Mouse (Mus musculus): ENCODE measurements around the gene Cltb.
"Not testable (repeated sequence)": the region's sequence is repeated elsewhere in the genome, so short reads cannot be mapped to it uniquely, and the experiment has no call there.

Gene Cltb

DNA sequence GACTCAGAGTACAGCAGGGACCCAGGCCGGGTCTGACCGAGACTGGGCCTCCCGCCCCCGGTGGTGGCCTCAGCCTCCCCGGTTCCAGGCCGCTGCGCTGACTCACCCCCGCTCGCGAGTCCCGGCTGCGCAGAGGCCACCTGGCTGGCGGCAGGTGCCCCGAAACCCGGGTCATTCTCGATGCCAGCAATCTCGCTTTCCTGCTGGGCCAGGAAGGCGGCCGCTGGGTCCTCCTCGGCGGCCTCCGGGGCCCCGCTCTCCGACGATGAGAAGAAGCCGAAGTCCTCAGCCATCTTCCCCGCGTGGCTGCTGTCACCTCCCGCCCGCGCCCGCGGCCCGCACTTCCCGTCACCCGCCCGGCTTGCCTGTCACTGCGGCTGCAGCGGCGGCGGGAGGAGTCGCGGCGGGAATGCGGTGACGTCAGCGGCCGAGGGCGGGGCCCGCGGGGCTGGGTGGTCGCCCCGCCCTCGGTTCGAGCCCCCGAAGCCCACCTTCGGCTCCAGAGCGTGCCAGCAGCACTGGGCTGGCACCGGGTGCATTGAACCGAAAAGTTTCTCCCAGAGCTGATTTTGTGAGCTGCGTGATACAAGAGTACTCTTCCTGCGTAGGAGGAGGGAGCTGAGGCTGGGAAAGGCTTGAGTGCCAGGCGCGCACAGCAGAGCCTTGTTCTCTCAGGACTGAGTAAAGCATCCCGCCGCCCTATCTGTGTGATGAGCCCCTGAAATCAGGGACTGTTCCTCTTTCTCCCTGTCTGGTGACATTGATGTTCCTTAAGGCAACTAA, at the start of gene Cltb:
Cltb (minus strand) TSS at position 373 of the 783 bp plus-strand sequence.
- peak; percentile 76 to 86 for DNase-seq

DNA sequence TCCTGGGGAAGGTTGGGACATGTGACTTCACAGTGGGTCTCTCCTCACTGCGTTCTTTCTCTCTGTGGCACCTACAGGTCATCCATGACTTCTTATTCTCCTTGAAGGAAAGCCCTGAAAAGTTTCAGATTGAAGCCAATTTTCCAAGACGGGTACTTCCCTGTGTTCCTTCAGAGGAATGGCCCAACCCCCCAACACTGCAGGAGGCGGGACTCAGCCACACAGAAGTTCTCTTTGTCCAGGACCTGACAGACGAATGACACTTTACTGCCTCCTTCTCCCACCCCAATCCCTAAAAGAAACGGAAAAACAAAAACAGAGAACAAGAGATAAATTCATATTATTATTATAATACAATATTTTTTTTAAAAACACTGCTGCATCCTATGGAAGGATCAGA, 49.7 kb upstream of the Cltb start:
- no peak for DNase-seq

DNA sequence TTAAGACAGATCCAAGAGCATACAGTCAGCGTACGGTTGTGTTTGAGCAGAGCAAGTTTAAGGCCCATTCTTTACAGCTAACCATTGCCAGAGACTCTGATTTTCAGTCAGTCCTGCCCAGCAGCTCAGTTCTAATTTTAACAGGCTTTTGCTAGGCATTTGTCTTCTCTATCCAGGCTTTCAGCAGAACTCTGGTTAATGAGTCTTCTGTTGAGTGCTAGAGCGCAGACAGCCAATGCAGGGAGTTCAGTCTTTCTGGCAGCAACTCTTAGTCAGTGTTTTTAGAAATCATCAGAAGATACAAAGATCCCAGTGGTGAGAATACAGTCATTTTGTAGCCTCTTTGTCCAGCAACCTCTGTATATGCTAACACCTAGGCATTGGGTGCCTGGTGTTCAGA, 39.3 kb upstream of the Cltb start:
- DNase-seq, result peak; percentile 21 to 42

DNA sequence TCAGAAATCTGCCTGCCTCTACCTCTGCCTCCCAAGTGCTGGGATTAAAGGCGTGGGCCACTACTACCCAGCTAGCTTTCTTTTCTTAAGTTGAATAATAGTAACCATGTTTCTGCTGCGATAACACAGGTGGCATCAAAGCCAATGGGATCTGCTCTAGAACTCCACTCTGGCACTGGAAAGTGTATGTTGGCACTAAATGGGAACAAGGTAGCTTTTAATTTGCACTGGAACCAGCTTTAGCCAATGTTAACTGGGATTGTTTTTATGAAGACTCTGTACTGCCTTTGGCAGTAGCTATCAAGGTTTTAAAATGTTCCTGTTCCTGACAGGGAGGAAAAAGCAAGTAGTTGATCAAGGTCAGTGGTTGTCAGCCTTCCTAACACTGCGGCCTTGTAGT, 23.9 kb upstream of the Cltb start:
- DNase-seq, result no peak

DNA sequence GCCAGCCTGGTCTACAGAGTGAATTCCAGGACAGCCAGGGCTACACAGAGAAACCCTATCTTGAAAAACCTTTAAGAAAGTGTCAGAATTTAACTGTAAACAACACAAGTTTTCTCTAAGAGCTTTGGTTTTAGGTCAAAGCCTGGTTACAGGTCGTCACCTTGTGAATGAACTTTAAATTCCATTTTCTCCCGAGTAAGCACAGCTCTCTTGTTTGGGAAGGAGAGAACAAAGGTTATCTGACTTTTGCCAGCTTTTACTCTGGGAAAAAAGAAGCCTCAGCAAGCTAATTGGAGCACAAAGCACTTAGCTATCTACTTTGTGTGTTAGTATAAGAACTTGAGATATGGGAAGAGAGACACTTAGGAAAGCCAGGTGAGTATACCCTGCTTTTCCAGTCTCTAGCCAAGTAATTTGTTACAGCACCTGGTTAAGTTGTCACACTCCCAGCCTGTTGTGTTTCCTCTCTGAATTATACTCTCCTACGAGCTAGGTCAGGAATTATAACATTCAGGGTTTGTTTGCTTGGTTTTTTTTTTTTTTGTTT, 21.7 kb upstream of the Cltb start:
- DNase-seq, result peak; percentile 21 to 53

DNA sequence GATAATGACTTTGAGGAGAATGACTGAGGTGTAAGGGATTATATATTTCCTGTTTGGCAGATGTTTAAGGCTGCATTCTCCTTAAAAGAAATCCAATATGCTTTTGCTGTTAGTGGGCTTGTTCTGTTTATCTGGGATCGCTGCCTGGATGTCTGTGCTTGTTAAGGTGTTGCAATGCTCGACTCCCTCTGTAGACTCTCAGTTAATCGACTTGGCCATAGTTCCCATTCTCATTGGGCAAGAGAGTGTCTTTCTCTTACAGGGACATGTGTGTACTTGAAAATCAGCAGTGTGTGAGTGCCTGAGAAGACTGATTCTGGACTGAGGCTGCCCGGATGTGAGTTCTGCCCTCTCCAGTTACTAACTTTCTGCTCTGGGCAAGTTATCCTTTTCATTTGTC, 18.0 kb upstream of the Cltb start:
- no peak for DNase-seq

DNA sequence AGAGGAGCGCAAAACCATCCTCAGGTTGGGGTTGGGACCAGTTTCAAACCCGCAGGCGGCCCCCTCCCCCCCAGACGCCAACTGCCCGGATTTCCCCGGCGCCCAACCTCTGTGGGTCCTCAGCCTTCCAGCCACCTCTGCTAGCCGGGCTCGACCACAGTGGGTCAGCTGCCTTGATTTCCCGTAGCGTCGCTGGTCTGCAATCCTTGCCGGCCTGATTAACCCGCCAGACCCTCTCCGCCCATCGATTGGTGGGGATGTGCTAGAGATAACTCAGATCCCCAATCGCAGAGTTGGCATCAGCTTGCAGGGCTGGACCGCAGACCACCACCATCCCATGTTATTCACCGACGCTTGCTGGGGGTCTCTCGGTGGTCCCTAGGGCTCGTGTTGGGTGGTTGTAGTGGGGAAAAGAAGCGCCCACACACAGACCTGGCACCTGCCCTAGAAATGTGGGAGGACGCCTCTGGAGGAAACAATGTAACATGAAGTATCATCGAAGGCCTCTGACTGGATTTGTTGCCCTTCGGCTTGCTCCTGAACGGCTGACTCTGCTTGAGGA, 10.9 kb upstream of the Cltb start:
- no peak for DNase-seq

DNA sequence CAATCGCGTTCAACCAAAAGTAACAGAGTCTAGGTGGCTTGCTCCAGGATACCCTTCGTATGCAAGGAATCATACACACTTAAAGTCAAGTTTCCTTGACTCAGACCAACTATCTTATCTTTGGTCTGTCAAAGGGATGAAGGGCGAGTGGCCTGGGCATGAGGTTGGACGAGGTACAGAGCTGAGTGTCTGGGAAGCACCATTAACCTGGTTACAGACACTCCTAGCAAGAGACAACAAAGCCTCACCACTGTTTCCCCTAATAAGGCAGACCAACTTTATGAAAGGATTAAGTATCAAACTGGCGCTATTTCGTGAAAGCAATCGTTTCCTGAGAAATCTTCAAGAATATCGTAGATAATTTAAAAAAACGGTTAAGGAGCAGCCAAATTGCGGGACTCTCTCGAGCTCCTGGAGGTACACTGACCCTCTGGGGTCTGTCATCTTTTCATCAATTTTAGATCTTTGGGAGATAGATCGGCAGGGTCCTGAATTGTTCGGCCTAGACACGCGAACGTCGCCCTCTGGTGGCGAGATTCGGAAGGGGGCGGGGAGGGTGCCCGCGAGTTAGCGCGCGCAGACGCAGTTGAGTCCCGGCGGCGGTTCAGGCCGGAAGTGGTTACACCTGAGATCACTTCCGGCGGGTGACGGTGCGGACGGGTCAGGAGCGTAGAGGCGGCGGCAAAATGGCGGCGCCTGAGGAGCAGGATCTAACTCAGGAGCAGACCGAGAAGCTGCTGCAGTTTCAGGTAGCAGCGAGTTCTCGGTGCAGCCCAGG, 10.2 kb upstream of the Cltb start, which contains the start of gene Faf2:
Faf2 (plus strand) TSS at position 630 of the 778 bp plus-strand sequence.
- DNase-seq, result peak; percentile 96 to 99

DNA sequence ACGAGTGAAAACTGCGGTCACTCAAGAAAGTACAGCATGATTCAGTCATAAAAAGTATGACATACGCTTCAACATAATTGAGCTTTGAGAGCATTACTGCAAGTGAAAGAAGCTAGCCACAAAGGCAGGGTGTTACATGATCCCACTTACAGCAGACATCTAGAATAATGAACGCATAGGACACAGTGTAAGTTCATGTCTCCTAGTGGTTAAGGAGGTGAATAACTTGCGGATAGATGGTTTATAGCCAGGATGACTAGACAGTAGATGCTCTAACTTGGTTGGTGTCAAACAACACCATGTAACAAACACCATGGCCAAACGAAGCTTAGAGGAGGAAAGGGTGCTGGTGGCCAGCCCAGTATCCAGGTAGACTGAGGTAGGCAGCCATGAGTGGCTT, 5.9 kb upstream of the Cltb start:
- DNase-seq, result no peak

DNA sequence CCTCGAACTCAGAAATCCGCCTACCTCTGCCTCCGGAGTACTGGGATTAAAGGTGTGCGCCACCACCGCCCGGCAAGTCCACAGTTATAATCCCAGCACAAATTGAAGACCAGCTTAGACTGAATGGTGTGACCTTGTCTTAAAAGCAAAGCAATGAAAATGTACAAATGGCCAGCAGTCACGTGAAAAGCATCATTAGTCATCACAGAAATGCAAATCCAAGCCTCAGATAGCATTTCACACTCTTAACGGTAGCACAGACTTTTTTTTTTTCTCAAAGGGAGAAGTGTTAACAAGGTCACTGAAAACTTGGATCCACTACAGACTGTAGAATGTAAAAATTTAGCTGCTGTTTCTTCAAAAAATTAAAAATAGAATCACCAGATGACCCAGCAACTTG, 5.2 kb upstream of the Cltb start:
- DNase-seq, result no peak

DNA sequence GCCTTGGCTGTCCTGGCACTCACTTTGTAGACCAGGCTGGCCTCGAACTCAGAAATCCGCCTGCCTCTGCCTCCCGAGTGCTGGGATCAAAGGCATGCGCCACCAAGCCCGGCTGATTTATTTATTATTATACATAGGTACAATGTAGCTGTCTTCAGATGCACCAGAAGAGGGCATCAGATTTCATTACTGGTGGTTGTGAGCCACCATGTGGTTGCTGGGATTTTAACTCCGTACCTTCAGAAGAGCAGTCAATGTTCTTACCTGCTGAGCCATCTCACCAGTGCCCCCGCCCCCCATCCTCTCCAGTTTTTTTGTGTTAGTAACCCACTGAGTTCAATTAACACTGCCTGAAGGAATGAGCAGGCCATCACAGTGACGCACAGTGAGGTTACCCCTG, 2.0 kb upstream of the Cltb start:
- not testable (repeated sequence) for DNase-seq

DNA sequence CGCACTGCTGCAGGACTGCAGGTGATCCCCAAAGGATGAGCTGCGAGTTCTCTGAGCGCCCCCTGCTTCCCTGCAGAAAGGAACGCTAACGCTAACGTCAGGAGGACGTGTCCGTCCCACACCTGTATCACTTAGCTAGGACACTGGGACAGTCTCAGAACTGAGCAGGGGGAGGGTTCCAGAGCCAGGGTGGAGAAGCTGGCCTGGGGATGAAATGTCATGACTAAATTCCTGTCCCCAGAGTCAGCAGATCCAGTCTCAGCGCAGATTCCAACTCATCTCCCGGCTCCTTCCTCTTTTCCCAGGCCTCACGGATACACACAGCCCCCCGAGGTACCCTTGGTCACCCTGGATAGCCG, 552 bp downstream of the Cltb start:
- DNase-seq, result no peak

DNA sequence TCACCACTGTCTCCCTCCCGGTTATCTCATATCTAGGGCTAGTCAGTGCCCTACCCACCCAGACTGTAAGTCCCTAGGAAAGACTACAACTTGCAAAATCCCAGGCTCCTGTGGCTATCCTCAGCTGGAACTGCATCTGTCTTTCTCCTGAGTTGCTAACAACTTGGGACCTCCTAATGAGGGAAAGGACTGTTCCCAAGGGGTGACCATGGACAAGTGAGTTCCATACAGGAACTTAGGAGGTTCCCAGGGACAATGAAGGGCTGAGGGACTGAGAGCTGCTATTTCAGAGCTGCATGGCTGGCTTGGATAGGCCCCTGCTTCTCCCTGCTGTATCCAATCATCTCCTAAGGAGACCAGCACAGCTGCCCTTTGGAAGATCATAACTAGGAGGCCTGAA, 1.8 kb downstream of the Cltb start:
- DNase-seq, result no peak

DNA sequence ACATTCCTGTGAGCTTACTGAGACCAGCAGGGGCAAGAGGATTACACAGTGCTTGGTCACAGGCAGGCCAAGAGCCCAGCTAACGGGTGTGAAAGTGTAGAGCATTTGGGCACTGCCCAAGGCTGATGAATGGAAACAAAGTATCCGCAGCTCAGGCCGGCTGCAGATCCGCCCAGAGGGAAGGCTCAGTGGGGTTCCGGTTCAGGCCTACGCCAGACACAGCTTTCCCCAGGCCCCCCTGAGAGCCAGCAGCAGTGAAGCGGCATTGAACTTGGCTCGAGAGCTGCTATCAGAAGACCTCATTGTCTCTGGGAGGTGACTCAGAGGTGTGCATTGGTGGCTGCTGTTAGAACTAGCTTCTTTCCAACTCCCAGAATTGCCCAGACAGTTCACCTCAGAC, 2.5 kb downstream of the Cltb start:
- no peak for DNase-seq

DNA sequence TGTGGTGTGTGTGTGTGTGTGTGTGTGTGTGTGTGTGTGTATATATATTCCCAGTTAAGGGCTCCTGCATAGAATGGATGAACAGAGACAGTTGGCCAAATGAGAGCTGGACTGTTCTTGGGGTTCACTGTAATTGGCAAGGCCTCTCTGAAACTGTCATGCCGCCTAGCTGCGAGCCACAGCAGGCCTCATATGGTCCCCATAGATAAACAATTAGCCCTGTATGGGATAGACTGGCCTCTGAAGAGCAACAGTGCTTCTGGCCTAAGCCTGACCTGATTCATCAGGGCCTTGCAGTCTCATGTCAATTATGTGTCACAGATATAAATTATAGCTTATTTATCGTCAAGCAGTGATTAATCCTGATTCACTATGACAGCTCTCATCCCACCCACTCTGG, 3.1 kb downstream of the Cltb start:
- DNase-seq, result no peak

DNA sequence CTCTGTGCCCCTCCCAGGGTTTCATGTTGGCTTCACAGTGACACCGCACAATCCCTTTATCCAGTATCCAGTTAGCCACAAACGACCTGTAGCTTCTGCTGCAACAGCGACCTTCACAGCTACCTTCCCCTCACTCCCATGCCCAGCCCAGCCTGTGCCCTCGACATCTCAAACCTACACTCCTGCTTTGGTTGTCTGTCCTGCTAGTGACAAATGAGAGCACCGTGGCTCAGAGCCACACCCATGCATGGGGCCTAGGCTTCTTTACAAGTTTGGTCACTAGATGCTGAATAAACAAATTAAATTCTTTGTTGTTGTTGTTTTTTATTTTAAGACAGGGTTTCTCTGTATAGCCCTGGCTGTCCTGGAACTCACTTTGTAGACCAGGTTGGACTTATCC, 3.9 kb downstream of the Cltb start:
- DNase-seq, result no peak

DNA sequence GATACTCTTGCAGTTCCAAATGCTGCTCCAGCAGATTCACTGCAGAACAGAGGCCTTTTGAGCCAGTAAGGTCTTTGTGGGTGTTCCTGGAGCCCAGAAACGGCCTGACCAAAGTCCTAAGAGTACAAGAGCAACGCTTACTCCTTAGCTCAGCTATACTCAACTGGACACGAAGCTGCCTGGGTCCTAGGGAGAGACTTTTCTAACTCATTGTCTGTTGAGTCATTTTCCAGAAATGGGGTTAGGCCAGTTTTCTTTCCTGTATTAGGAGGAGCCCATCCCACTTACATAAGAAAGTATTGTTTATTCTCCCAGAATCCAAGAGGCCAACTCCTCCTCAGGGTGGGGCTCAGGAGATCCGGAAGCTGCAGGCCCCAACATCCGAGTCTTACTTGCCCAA, 5.7 kb downstream of the Cltb start:
- peak; percentile 58 to 64 for DNase-seq

DNA sequence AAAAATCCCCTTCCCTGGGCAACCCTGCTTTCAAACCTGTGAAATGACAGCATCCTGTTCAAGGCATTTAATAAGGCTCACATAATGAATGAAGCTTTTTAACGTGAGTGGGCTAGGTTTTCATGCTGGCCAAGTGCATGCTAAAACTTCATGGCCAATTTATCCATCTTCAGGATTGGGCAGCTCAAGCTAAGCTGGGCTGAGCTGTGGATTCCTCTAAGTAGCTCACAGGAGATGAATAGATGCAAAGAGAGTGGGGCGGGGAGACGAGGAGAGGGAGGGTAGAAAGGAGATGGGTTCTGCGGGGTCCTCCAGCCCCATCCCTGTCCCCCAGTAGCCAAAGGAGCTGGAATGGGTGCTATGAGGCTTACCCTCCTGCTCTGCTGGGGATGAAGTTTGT, 6.9 kb downstream of the Cltb start:
- no peak for DNase-seq

DNA sequence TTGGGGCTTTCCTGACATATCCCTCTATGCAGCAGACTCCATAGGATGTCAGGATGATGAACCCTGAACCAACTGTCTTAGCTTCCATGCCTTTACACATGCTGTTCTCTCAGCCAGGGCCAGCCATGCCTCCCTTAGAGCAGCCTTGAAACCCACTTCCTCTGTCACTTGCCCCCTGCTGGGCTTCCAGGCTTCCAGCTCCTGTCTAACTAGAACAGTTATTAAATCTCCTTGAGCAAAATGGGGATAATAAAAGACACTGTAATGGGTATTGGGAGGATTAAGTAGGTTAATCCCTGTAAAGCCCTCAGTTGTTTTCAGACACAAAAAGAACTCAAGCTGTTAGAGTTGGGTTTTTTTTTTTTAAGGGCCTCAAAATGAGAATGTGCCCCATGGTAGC, 7.6 kb downstream of the Cltb start:
- no peak for DNase-seq

DNA sequence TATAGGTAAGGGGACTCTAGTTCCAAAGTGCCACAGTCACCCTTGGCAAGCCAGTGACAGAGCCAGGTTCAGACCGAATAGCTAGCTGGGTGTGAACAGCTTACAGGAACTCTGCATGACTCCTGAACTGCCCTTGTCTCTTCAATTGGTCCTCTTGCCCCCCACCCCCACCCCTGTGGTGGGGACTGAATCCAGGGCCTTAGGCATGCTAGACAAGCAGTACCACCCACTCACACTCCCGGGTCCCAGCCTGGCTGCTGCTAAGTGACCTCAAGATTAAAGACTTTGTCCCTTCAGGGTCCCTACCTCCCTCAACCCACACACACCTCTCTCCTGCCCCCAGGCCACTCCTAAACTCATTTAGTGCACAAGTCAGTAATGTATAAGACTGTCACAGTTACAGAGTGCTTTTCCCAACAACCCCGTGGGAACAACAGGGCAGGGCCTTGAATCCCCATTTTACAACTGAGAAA, 8.5 kb downstream of the Cltb start:
- DNase-seq, result no peak

DNA sequence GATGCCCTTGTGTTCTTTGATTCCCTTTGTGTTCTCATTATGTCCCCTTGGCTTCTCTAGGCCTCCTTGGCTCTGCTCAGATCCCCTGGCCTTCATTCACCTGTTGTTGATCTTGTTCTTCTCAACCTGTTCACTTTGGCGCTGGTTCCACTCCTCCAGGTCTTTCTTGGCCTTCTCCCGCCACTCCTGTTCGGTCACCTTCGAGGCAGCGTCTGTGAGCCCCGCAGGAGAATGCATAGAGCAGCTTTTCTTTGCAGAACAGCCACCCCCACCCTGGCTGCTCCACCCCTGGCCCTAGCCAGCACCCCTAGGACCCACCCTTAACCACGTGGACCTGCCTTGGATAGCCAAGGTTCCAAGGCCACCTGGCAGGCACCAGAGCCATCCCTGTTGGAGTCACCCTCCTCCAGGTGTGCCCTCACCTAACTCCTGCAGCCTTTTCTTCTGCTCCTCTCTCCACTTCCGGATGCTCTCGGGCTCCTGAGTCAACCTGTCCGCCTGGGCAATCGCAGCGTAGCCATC, 12.5 kb downstream of the Cltb start:
- no peak for DNase-seq

DNA sequence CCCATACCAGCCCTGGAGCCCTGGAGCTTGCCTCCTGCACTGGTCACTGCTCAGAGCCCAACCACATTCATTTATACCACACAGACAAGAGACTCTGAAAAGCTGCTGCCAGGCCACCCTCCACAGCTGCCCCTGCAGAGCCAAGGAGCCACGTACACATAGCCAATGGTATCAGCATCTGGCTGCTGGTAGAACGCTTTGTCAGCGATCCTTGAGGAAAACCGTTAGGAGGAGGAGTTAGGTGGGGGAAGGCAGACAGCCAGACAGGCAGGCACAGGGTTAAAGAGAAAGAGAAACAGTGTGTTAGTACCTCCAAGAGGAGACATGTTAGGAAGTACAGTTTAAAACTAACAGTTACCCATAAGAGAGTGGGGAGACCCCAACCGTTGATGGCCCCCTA, 14.3 kb downstream of the Cltb start:
- peak in 1 of 2 experiments; percentile 51 for DNase-seq

DNA sequence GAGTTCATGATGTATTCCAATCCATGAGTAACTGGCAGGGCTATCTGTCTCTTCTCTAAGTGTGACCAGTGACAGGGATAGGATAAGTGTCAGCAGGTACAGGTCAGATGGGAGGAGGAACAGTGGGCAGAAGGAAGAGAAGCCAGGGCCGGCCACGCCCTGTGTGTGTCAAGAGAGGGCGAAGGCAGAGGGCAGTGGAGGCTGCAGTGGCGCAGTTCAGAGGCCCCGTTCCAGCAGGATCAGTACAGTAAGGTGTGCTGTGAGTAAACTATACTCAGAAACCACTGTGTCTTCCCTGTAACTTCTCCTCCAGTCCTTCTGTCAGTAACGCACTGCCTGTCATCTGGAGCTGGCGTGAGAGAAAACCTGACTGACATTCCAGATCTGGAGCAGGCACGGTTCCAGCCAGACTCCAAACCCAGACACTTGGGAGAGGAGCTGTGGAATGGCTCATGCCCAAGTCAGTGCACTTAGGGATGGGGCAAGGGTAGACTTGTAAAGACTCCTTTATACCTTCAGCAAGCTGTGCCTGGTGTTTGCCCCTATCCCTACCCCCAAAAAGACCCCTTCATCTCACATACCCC, 14.9 kb downstream of the Cltb start:
- DNase-seq, result no peak
